In the genomic region with DNA sequence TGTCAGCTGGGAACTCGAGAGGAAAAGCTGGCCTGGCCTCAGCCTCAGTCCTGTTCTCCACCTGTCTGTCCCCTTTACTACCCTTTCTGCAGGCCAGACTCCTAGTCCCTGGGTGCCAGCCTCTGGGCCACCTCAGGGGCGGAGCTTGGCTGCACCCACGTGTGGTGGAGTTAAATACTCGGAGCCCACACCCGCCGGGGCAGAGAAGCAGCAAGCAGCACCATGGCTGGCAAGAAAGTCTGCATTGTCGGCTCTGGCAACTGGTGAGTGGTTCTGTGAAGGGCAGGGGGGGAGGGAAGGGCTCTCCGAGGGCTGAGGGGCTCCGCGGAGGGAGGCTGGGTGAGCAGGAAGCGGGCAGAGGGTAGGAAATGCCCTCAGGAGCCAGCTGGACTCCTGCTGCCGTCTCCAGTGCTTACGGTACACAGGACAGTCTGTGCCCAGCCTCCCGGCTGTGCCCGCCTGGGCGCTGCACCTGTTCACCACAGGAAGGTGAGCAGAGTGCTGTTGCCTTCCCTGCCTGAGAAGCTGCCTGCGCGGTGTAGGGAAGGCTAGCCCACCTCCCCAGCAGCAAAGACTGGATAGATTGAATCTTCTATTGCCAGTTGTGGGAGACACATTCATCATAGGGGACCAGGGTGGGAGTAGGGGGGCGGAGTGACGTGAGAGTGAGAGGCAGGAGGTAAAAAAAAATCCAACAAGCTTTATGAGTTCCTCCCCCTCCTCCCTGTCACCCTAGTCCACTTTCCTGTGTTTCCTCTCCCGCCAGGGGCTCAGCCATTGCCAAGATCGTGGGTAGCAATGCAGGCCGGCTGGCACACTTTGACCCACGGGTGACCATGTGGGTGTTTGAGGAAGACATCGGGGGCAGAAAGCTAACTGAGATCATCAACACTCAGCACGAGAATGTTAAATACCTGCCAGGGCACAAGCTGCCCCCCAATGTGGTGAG, we compare ENCODE assay signal across 8 mouse cellular contexts. TPM values are rescaled to one million over a fixed set of nuclear protein-coding genes. Genes with fewer than 3 reads are reported as not detected.
DNase-seq lines count a peak whose midpoint lies in the region; ATAC-seq lines count a peak whose summit lies in the region.
"Had no signal": no experiment of that assay in that cellular context is flagged by ENCODE, and none has a peak within 500 bp of the region (broad histone marks: within the 10 kb centered on the region; RNA-seq: fewer than 3 reads in every experiment).

A gene (plus strand): TSS at position 130 of the 949 bp plus-strand sequence.

- no peak within 1 kb of the TSS for H3K4me3 ChIP-seq in forebrain, embryonic 14.5 days (ENCODE audit: low read depth, low read length)
- H3K4me3 ChIP-seq: megakaryocyte, embryonic 14.5 days had no signal

- H3K4me2 ChIP-seq in forebrain, embryonic 14.5 days (ENCODE audit: low read length) = no peak within 1 kb of the TSS

- WGBS in forebrain, embryonic 14.5 days = 64% methylated on average over 26 of the region's 26 CpGs

- H3K27me3 ChIP-seq in forebrain, embryonic 14.5 days (replicated peaks; ENCODE audit: control insufficient read depth, insufficient read depth, low read length) = no peaks in the 10 kb centered on the region

- H3K27ac ChIP-seq in forebrain, embryonic 14.5 days (ENCODE audit: low read depth, low read length) = peak within 1 kb of the TSS; percentile 87

- intact Hi-C loops in heart, postnatal 36 days (cut with DNase I) = loop anchor here (5.0 kb wide), 1 partner anchor 510 kb away; a partner anchor contains a TSS

- H3K9ac ChIP-seq in forebrain, embryonic 14.5 days (ENCODE audit: low read length) = no peak within 1 kb of the TSS

- H3K4me1 ChIP-seq in forebrain, embryonic 14.5 days (ENCODE audit: control insufficient read depth, insufficient read depth, low read length) = peaks cover 10% of the 10 kb centered on the region; the same call in 1 of the 2 replicates

- peak; percentile 50 for DNase-seq in Muller cell, postnatal 12 days (ENCODE audit: inconsistent ontology term)
- peak; percentile 67 to 76 for DNase-seq in adrenal gland, adult 18-20 months (ENCODE audit: low spot score in 2 of 2)
- peak; percentile 35 for DNase-seq in forebrain, embryonic 14.5 days (ENCODE audit: low spot score)
- DNase-seq in heart, postnatal 36 days = peak; percentile 46 to 53
- DNase-seq in layer of hippocampus, postnatal 10 days (ENCODE audit: low spot score in 2 of 2) = peak; percentile 67 to 73
- peak; percentile 52 to 69 for DNase-seq in lung, postnatal 4 days
- DNase-seq in spleen, postnatal 36 days (ENCODE audit: low spot score in 2 of 2) = no peak

- no peaks in the 10 kb centered on the region for H3K9me3 ChIP-seq in forebrain, embryonic 14.5 days (replicated peaks; ENCODE audit: control insufficient read depth, low read length)
- H3K9me3 ChIP-seq: megakaryocyte, embryonic 14.5 days had no signal

- peaks cover 59% of the 10 kb centered on the region for H3K36me3 ChIP-seq in forebrain, embryonic 14.5 days (ENCODE audit: control insufficient read depth, insufficient read depth, low read length)

- ATAC-seq in forebrain, embryonic 14.5 days = no peak

RNA-seq across cellular contexts. Expression of the gene that starts here (rescaled TPM):
- total RNA-seq in adrenal gland, adult 18-20 months (2021) = 1,000 to 10,000 TPM; 1,249 to 2,641 TPM
- polyA plus RNA-seq in forebrain, embryonic 14.5 days (2014; fragmentation: Nextera tagmentation; extraction: Ambion mirVana) = 0.77 and 1.2 TPM in 2 replicates
- 10 to 100 TPM; 61.0 to 62.5 TPM for total RNA-seq in heart, postnatal 36 days (2021)
- total RNA-seq in layer of hippocampus, postnatal 10 days (2021) = 10 to 100 TPM; 35.3 to 39.3 TPM

Comparison
In these comparisons a context has a peak if more than half of its experiments do, and no peak if none do; other contexts are left out.
1. RNA of the gene that starts here (total RNA-seq): 1,249 to 2,641 TPM in adrenal gland, adult 18-20 months; 61.0 to 62.5 TPM in heart, postnatal 36 days and 35.3 to 39.3 TPM in layer of hippocampus, postnatal 10 days; every median in the first group is over 10 times any median in the second.
2. DNase-seq: peak in Muller cell, postnatal 12 days (single experiment), adrenal gland, adult 18-20 months (2 of 2), forebrain, embryonic 14.5 days (single experiment), heart, postnatal 36 days (2 of 2), layer of hippocampus, postnatal 10 days (2 of 2) and lung, postnatal 4 days (2 of 2); none in spleen, postnatal 36 days (0 of 2).